Comparison of ENCODE assay signal across 26 mouse cellular contexts in the genomic region with DNA sequence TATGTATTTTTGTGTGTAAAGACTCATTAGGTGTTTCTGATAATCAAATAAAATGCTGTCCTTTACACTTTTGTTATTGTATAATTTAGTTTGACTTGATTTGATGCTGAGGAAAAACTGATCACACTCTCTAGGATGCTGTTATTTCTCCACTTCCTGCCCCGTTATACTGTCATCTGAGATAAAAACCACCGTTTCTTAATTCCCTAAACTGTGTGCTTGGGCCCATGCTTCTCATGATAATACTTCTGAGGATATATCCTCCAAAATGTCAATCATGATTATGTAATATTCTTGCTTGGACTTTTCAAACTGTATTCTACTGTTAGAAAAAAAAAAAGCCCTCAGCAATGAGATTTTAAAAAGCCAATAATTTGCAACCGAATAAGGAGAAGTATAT.
"Had no signal": no experiment of that assay in that cellular context is flagged by ENCODE, and none has a peak within 500 bp of the region (broad histone marks: within the 10 kb centered on the region; RNA-seq: fewer than 3 reads in every experiment).

No protein-coding gene starts in this region.

- H3K4me2 ChIP-seq: heart, embryonic 11.5 days; heart, embryonic 13.5 days; heart, embryonic 15.5 days; hindbrain, embryonic 13.5 days; hindbrain, embryonic 15.5 days; kidney, embryonic 15.5 days; limb, embryonic 12.5 days; liver, embryonic 11.5 days; liver, embryonic 13.5 days had no signal

- H3K27me3 ChIP-seq: heart, embryonic 13.5 days; heart, embryonic 15.5 days; hindbrain, embryonic 13.5 days; hindbrain, embryonic 15.5 days; kidney, embryonic 15.5 days; limb, embryonic 12.5 days; liver, embryonic 13.5 days had no signal

- H3K9me3 ChIP-seq: heart, embryonic 13.5 days; heart, embryonic 15.5 days; hindbrain, embryonic 13.5 days; hindbrain, embryonic 15.5 days; kidney, embryonic 15.5 days; limb, embryonic 10.5 days; limb, embryonic 12.5 days; liver, embryonic 13.5 days had no signal

- H3K9ac ChIP-seq: heart, embryonic 13.5 days; heart, embryonic 15.5 days; hindbrain, embryonic 13.5 days; hindbrain, embryonic 15.5 days; kidney, embryonic 15.5 days; limb, embryonic 12.5 days; liver, embryonic 13.5 days had no signal

- H3K4me1 ChIP-seq: heart, embryonic 13.5 days; heart, embryonic 15.5 days; hindbrain, embryonic 13.5 days; hindbrain, embryonic 15.5 days; kidney, embryonic 15.5 days; limb, embryonic 10.5 days; limb, embryonic 12.5 days; liver, embryonic 13.5 days had no signal

- H3K4me3 ChIP-seq: heart, adult 2 months; heart, embryonic 13.5 days; heart, embryonic 15.5 days; hindbrain, embryonic 13.5 days; hindbrain, embryonic 15.5 days; kidney, embryonic 15.5 days; left cerebral cortex, adult 2 months; limb, embryonic 10.5 days; limb, embryonic 12.5 days; liver, embryonic 13.5 days had no signal

- H3K36me3 ChIP-seq: heart, embryonic 13.5 days; heart, embryonic 15.5 days; hindbrain, embryonic 13.5 days; hindbrain, embryonic 15.5 days; kidney, embryonic 15.5 days; limb, embryonic 10.5 days; limb, embryonic 12.5 days; liver, embryonic 13.5 days had no signal

- H3K27ac ChIP-seq: heart, adult 2 months; heart, embryonic 13.5 days; heart, embryonic 15.5 days; hindbrain, embryonic 13.5 days; hindbrain, embryonic 15.5 days; hindbrain, postnatal 0 days; kidney, embryonic 15.5 days; kidney, postnatal 0 days; left cerebral cortex, adult 2 months; limb, embryonic 10.5 days; limb, embryonic 12.5 days; liver, embryonic 13.5 days had no signal

- DNase-seq: gastrocnemius, postnatal 25 days; heart, adult 2 months; heart, postnatal 14 days; heart, postnatal 4 days; kidney, adult 11 months; kidney, adult 2 months; kidney, adult 9 months; kidney, postnatal 14 days; kidney, postnatal 36 days; layer of hippocampus, adult 9-11 months; layer of hippocampus, postnatal 36 days; liver; liver, embryonic 13.5 days had no signal

- ATAC-seq: hindbrain, postnatal 0 days; intestine, embryonic 16.5 days had no signal
